Mouse (Mus musculus) kidney, embryonic 14.5 days (tissue): Measurements from ENCODE around the gene Clec2l. TPM values are rescaled to one million over a fixed set of nuclear protein-coding genes. Genes with fewer than 3 reads are reported as not detected.
A peak's percentile ranks its signal among the peaks of the same experiment; 100 is the strongest.

ENCODE experiments used
- ATAC-seq: fragments of 200-750 bp; cut with Nextera tagmentation; 2 replicates; pipeline ENCODE4 v1.8.0; 2017; ENCODE audit warnings: moderate number of reproducible peaks, mild to moderate bottlenecking, moderate TSS enrichment, moderate library complexity; ENCODE audit not compliant: low FRiP score, low TSS enrichment
- H3K27ac ChIP-seq: fragments of 300-500 bp; sonication (generic); 2 replicates; pipeline ENCODE4 v1.5.1; 2014; ENCODE audit warnings: low read depth, mild to moderate bottlenecking, low read length, moderate library complexity, mixed read lengths
- H3K27me3 ChIP-seq: fragments of 300-500 bp; sonication (generic); 2 replicates; pipeline ENCODE4 v1.6.1; 2014; ENCODE audit warnings: mild to moderate bottlenecking, low read length; ENCODE audit not compliant: control insufficient read depth, insufficient read depth
- H3K36me3 ChIP-seq: fragments of 300-500 bp; sonication (generic); 2 replicates; pipeline ENCODE4 v1.6.1; 2014; ENCODE audit warnings: low read length, mixed read lengths; ENCODE audit not compliant: control insufficient read depth, insufficient read depth
- H3K4me1 ChIP-seq: fragments of 300-500 bp; sonication (generic); 2 replicates; pipeline ENCODE4 v1.6.1; 2014; ENCODE audit warnings: low read length, mixed read lengths; ENCODE audit not compliant: control insufficient read depth, insufficient read depth
- H3K4me2 ChIP-seq: fragments of 300-500 bp; sonication (generic); replicated peaks from 2 replicates; pipeline ENCODE4 v1.6.1; 2014; ENCODE audit warnings: low read depth, mild to moderate bottlenecking, low read length
- H3K4me3 ChIP-seq: fragments of 300-500 bp; sonication (generic); 2 replicates; pipeline ENCODE4 v1.5.1; 2014; ENCODE audit warnings: mild to moderate bottlenecking, low read length
- H3K9ac ChIP-seq: fragments of 300-500 bp; sonication (generic); 2 replicates; pipeline ENCODE4 v1.6.1; 2014; ENCODE audit warnings: low read depth, mild to moderate bottlenecking, low read length, moderate library complexity
- H3K9me3 ChIP-seq: fragments of 300-500 bp; sonication (generic); 2 replicates; pipeline ENCODE4 v1.6.1; 2016; ENCODE audit warnings: low read length; ENCODE audit not compliant: control insufficient read depth
- WGBS: fragments of 180-500 bp; shearing (Covaris S2); extraction: QIAGEN DNeasy Blood & Tissue Kit; methylation state at CpG from one replicate; pipeline ENCODE4 v1.1.7; 2014; 5-methylcytosine and 5-hydroxymethylcytosine counted together
- polyA plus RNA-seq: library from polyadenylated mRNA; unstranded; fragments of >200 nt; fragmentation: Nextera tagmentation; extraction: Ambion mirVana; gene quantifications from 2 replicates; pipeline ENCODE4 v1.2.1, GENCODE M21; 2014

Gene Clec2l
- 1.1 and 1.3 TPM in 2 replicates for polyA plus RNA-seq

DNA sequence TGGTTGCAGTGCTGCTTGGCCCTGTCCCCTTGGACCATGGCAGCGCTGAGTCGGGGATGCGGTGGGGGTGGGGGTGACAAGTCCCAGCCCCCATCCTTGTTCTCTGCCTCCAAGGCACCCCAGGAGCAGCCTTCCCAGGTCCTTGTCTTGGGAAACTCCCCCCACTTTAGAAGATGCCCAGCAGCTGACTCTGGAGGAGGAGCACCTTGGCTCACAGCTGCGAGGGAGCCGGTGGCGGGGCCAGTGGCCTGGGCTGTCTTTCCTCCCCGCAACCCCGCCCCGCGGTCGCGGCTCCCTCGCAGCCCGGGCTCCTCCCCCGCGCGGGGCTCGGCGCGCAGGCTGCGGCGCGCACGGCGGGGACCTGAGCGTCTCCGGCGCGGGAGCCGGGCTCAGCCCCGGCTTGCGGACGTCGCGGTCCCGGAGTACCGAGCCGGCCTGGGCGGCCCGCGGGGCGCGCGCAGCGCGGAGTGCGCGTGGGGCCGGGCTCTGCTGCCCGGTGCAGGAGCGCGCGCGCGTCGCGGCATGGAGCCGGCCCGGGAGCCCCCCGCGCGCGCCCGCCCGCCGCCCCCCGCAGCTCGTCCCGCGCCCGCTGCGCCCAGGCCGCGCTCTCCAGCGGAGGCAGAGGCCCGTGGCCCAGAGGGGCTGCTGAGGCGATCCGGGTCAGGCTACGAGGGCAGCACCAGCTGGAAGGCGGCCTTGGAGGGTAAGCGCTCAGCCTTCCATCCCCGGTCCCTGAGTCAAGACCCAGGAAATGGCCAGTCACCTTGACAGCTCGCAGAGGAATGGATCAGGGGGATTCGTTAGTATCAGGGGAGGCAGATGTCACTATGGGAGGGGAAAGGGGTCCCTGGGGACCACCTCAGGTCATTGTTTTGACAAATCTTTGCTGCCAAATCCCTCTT lies at the start of gene Clec2l:
TSS of gene Clec2l (plus strand) at position 356 of the 902 bp plus-strand sequence.
- under 1% methylated on average over 60 of the region's 84 CpGs for WGBS
- H3K4me1 ChIP-seq: 0 out of 2 replicates have a peak, but pooled peaks cover 3% of the 10 kb centered on the region
- H3K4me3 ChIP-seq: peak within 1 kb of the TSS; percentile 55
- no peaks in the 10 kb centered on the region for H3K9me3 ChIP-seq
- peak within 1 kb of the TSS; percentile 58 for H3K9ac ChIP-seq
- ATAC-seq: peak; percentile 82
- peaks cover 21% of the 10 kb centered on the region for H3K27me3 ChIP-seq
- no peak within 1 kb of the TSS for H3K27ac ChIP-seq
- H3K36me3 ChIP-seq: no peaks in the 10 kb centered on the region
- H3K4me2 ChIP-seq: peak within 1 kb of the TSS; percentile 93

DNA sequence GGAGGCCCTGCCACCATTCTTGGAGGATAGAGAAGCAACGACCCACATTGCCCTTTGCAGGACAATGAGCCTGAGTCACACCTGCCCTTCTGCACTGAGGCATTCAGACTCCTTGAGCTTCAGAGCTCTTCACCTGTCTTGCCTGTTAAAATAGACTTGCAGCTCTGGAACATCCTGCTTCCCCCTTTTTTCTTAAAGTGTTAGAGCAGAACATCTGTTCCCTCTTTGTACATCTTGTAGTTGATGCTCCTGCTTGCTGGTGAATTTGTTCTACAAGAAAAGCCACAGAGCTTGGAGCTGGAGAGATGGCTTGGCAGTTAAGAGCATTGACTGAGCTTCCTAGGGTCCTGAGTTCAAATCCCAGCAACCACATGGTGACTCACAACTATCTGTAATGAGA lies 40.5 kb upstream of the Clec2l start:
- Histone ChIP-seq H3K27me3 (no peaks in the 10 kb centered on the region), H3K9ac (no peak overlapping the region), H3K36me3 (peaks cover 21% of the 10 kb centered on the region), H3K9me3 (peaks cover 5% of the 10 kb centered on the region; the same call in 1 of the 2 replicates), H3K4me3 (no peak overlapping the region), H3K4me2 (no peak overlapping the region), H3K27ac (no peak overlapping the region), H3K4me1 (no peaks in the 10 kb centered on the region)
- no peak for ATAC-seq
- 86% methylated on average over 1 of the region's 1 CpGs for WGBS

DNA sequence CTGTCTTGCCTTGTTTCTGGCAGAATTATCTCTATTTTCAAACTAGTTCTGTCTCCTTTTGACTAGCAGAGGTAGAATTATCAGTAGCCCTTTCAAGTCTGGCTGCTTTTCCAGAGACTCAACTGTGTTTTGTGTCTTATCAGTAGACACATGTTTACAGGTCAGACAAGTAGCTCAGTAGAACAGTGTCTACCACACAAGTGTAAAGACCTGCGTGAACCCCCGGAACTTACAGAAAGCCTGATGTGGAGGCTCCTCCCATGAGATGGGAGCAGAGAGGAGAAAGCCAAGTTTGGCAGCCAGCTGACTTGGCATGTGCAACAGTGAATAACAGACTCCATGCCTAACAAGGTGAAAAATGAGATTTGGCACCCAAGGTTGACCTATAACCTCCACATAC lies 39.4 kb upstream of the Clec2l start:
- H3K4me2 ChIP-seq: no peak overlapping the region
- H3K36me3 ChIP-seq: peaks cover 12% of the 10 kb centered on the region
- no peak for ATAC-seq
- H3K9ac ChIP-seq: no peak overlapping the region
- 88% methylated on average over 2 of the region's 2 CpGs for WGBS
- H3K9me3 ChIP-seq: no peaks in the 10 kb centered on the region
- no peaks in the 10 kb centered on the region for H3K4me1 ChIP-seq
- no peak overlapping the region for H3K27ac ChIP-seq
- no peaks in the 10 kb centered on the region for H3K27me3 ChIP-seq
- H3K4me3 ChIP-seq: no peak overlapping the region

DNA sequence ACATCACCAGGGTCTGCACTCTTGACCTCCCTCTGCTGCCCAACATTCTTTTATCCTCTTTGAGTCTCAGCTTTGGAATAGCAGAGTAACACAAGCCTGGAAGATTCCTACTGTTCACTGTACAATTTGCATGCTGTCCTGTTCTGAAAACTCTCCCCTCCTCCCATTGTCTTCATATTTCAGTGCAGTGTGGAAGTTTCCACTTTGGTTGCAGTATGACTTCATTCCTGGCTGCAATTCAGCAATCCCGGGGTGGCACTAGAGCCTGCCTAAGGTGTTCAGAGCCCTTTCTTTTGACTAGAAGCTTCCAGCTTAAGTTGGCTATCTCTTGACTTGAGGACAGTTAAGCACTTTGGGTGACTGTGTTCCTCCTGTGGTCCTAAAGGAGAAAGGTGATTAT lies 38.4 kb upstream of the Clec2l start:
- H3K4me1 ChIP-seq: no peaks in the 10 kb centered on the region
- WGBS: 82% methylated on average over 1 of the region's 1 CpGs
- H3K4me2 ChIP-seq: no peak overlapping the region
- H3K27ac ChIP-seq: no peak overlapping the region
- H3K36me3 ChIP-seq: peaks cover 9% of the 10 kb centered on the region
- ATAC-seq: no peak
- H3K4me3 ChIP-seq: no peak overlapping the region
- H3K27me3 ChIP-seq: no peaks in the 10 kb centered on the region
- H3K9ac ChIP-seq: no peak overlapping the region
- H3K9me3 ChIP-seq: no peaks in the 10 kb centered on the region

DNA sequence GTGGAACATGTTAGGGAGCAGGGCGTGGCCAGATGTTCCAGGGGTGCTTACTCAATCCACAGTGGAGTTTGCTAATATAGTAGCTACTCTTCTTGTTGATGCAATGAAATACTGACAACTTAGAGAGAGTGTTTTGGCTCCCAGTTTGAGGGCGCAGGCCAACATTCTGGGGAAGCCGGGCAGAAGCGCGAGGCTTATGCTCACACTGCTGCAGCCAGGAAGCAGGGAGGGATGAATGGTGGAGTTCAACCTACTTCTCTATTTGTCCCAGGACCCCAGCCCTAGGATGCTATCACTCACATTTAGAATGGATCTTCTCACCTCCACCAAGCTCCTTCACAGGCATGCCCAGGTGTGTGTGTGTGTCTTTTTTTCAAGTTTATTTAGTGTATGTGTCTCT lies 36.8 kb upstream of the Clec2l start:
- Histone ChIP-seq H3K4me1 (no peaks in the 10 kb centered on the region), H3K36me3 (peaks cover 3% of the 10 kb centered on the region; the same call in 1 of the 2 replicates), H3K4me2 (no peak overlapping the region), H3K9me3 (no peaks in the 10 kb centered on the region), H3K9ac (no peak overlapping the region), H3K27ac (no peak overlapping the region), H3K4me3 (no peak overlapping the region), H3K27me3 (no peaks in the 10 kb centered on the region)
- WGBS: 93% methylated on average over 5 of the region's 5 CpGs
- ATAC-seq: no peak

DNA sequence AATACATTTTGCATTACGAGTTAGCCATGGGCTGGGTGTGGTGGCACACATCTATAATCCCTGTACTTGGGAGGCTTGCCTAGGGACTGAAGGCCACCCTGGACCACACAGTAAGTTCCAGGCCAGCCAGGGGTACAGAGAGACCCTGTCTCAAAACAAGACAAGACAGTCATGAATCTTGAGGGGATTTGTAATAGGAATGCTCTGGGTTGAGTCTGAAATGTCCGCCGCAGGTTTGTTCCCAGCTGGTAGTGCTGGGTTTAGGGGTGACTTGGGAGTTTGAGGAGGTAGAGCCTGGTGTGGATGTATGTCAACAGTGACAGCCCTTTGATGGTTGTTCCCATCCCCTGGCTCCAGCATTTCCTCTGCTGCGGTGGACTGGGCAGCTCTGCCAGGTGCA lies 35.8 kb upstream of the Clec2l start:
- Histone ChIP-seq H3K4me3 (no peak overlapping the region), H3K4me1 (no peaks in the 10 kb centered on the region), H3K36me3 (no peaks in the 10 kb centered on the region), H3K9me3 (no peaks in the 10 kb centered on the region), H3K4me2 (no peak overlapping the region), H3K27me3 (no peaks in the 10 kb centered on the region), H3K27ac (no peak overlapping the region), H3K9ac (no peak overlapping the region)
- 93% methylated on average over 4 of the region's 4 CpGs for WGBS
- ATAC-seq: no peak

DNA sequence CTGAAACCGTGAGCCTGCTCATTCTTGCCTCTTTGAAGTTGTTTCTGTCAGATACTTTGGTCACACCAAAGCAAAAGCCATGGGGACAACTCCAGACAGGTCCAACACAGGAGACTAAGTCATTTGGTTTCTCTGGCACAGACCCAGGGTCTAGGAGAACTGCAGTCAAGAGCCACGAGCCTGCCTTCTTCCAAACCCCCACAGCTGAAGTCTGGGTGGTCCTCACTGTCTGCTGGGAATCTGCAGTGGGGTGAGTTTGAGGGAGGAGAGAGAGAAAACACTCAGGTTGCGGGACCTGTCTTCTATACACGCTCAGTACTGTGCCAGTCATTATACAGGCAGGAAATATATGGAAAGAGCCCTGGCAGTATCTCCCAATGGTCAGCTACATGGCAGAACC lies 35.4 kb upstream of the Clec2l start:
- no peak overlapping the region for H3K9ac ChIP-seq
- no peak for ATAC-seq
- H3K27ac ChIP-seq: no peak overlapping the region
- no peaks in the 10 kb centered on the region for H3K36me3 ChIP-seq
- no peaks in the 10 kb centered on the region for H3K9me3 ChIP-seq
- no peaks in the 10 kb centered on the region for H3K4me1 ChIP-seq
- no peak overlapping the region for H3K4me2 ChIP-seq
- no peaks in the 10 kb centered on the region for H3K27me3 ChIP-seq
- no peak overlapping the region for H3K4me3 ChIP-seq
- WGBS: 81% methylated on average over 4 of the region's 4 CpGs

DNA sequence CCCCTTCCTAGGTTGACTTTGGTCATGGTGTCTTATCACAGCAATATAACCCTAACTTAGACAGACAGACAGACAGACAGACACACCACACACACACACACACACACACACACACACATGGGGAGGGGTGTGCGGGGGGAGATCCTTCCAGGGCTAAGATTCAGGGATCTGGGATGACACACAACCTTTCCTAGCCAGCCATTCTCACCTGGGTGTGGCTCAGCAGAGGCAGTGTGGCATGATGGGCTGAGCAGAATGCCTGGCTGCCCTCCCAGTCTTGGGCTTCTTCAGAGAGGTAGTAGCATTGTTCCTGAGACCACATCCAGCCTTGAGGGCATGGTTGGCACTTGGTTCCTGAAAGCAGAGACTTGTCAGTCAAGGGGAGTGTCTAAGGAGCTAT lies 33.3 kb upstream of the Clec2l start:
- Histone ChIP-seq H3K9ac (no peak overlapping the region), H3K4me3 (no peak overlapping the region), H3K4me1 (no peaks in the 10 kb centered on the region), H3K9me3 (no peaks in the 10 kb centered on the region), H3K36me3 (no peaks in the 10 kb centered on the region), H3K27ac (no peak overlapping the region), H3K27me3 (peaks cover 14% of the 10 kb centered on the region), H3K4me2 (no peak overlapping the region)
- WGBS: 94% methylated on average over 1 of the region's 1 CpGs
- no peak for ATAC-seq

DNA sequence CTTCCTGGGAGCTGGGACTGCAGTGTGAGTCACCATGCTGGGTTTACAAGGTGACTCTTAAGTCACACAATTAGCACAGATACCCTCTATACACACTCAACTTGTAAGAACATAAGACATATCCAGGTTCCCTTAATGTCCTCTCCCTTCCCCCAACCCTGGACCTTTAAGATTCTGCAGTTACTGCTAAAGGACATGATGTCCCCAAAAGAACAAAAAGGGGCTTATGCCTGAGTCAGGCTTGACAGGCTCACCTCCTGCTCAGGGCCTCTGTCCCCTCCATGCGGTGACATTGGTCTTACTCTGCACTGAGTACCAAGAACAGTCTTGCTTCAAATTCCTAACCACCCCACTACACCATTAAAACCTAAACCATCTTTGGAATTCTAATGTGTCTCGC lies 30.0 kb upstream of the Clec2l start:
- Histone ChIP-seq H3K4me3 (no peak overlapping the region), H3K9ac (no peak overlapping the region), H3K36me3 (no peaks in the 10 kb centered on the region), H3K4me2 (no peak overlapping the region), H3K9me3 (no peaks in the 10 kb centered on the region), H3K27me3 (peaks cover 38% of the 10 kb centered on the region), H3K4me1 (peaks cover 5% of the 10 kb centered on the region; the same call in 1 of the 2 replicates), H3K27ac (no peak overlapping the region)
- WGBS: 78% methylated on average over 2 of the region's 2 CpGs
- ATAC-seq: no peak
